Mouse (Mus musculus) frontal cortex, postnatal 25 days (tissue): Measurements from ENCODE around the gene Polrmt.
A peak's percentile ranks its signal among the peaks of the same experiment; 100 is the strongest.

Experiments used
- DNase-seq, 2 experiments: peaks; one replicate each; pipeline ENCODE4 v3.0.0; 2022; ENCODE audit warnings: low spot score in 2 of 2

Polrmt gene

GRCm38 (mm10) chr10:79745898-79746773 is at the start of gene Polrmt:
Polrmt (minus strand) TSS chr10:79746581.
- DNase-seq: peak; percentile 88 to 93

- DNase-seq: no peak
These were observed 49.5 kb upstream of the Polrmt start for GRCm38 (mm10) chr10:79795905-79796304.

GRCm38 (mm10) chr10:79794491-79794931 is 48.1 kb upstream of the Polrmt start:
- no peak for DNase-seq

- DNase-seq: peak in 1 of 2 experiments; percentile 41
These were observed 47.5 kb upstream of the Polrmt start for GRCm38 (mm10) chr10:79793738-79794490.

GRCm38 (mm10) chr10:79793051-79793737 is 46.8 kb upstream of the Polrmt start, which contains the start of gene Palm:
Palm (plus strand) TSS chr10:79793572.
- peak; percentile 85 for DNase-seq

GRCm38 (mm10) chr10:79792339-79793040 is 46.1 kb upstream of the Polrmt start:
- no peak for DNase-seq

GRCm38 (mm10) chr10:79790861-79791260 is 44.5 kb upstream of the Polrmt start, which contains the start of gene Prss57:
Prss57 (minus strand) TSS chr10:79790961.
- DNase-seq: no peak

- no peak for DNase-seq
These were observed 43.2 kb upstream of the Polrmt start for GRCm38 (mm10) chr10:79789581-79789980.

GRCm38 (mm10) chr10:79788386-79789158 is 42.2 kb upstream of the Polrmt start:
- peak; percentile 73 to 83 for DNase-seq

- DNase-seq: no peak
These were observed 37.8 kb upstream of the Polrmt start for GRCm38 (mm10) chr10:79783920-79784800.

GRCm38 (mm10) chr10:79783050-79783449 is 36.7 kb upstream of the Polrmt start:
- no peak for DNase-seq

- DNase-seq: no peak
These were observed 35.6 kb upstream of the Polrmt start for GRCm38 (mm10) chr10:79781956-79782355.

- no peak for DNase-seq
These were observed 34.8 kb upstream of the Polrmt start for GRCm38 (mm10) chr10:79781139-79781538.

GRCm38 (mm10) chr10:79780664-79781015 is 34.3 kb upstream of the Polrmt start:
- DNase-seq: no peak

GRCm38 (mm10) chr10:79779784-79780663 is 33.6 kb upstream of the Polrmt start:
- peak; percentile 96 to 97 for DNase-seq

- no peak for DNase-seq
These were observed 32.8 kb upstream of the Polrmt start for GRCm38 (mm10) chr10:79779193-79779592.

- no peak for DNase-seq
These were observed 31.6 kb upstream of the Polrmt start for GRCm38 (mm10) chr10:79778006-79778405.

- DNase-seq: no peak
These were observed 30.7 kb upstream of the Polrmt start, which contains the start of gene Fstl3 for GRCm38 (mm10) chr10:79777103-79777531. Fstl3 (plus strand) TSS chr10:79777272.
